Mouse (Mus musculus) frontal cortex, adult (tissue): Measurements from ENCODE around the gene Dnajc16.

Experiments
- ATAC-seq: cut with Nextera tagmentation; 2 replicates; pipeline ENCODE4 v1.9.2; 2017; ENCODE audit warnings: mild to moderate bottlenecking, moderate library complexity, mixed read lengths; ENCODE audit not compliant: low TSS enrichment

The Dnajc16 gene

GRCm38 (mm10) chr4:141790524-141790990 is at the start of gene Dnajc16:
Gene Dnajc16, minus strand, starts transcription at chr4:141790931.
- peak; percentile 71 for ATAC-seq

GRCm38 (mm10) chr4:141834536-141835095 is 43.9 kb upstream of the Dnajc16 start:
- ATAC-seq: no peak

- peak; percentile 95 for ATAC-seq
Observed at GRCm38 (mm10) chr4:141833911-141834310, 43.2 kb upstream of the Dnajc16 start.

GRCm38 (mm10) chr4:141831361-141831760 is 40.6 kb upstream of the Dnajc16 start:
- ATAC-seq: no peak

GRCm38 (mm10) chr4:141830381-141830780 is 39.6 kb upstream of the Dnajc16 start:
- ATAC-seq: no peak

GRCm38 (mm10) chr4:141828177-141828576 is 37.4 kb upstream of the Dnajc16 start:
- no peak for ATAC-seq

- no peak for ATAC-seq
Observed at GRCm38 (mm10) chr4:141827401-141827800, 36.7 kb upstream of the Dnajc16 start.

GRCm38 (mm10) chr4:141826060-141826459 is 35.3 kb upstream of the Dnajc16 start, which contains the start of gene Cela2a:
Gene Cela2a, minus strand, starts transcription at chr4:141826160.
- no peak for ATAC-seq

- no peak for ATAC-seq
Observed at GRCm38 (mm10) chr4:141822979-141823378, 32.2 kb upstream of the Dnajc16 start.

GRCm38 (mm10) chr4:141822089-141822488 is 31.4 kb upstream of the Dnajc16 start:
- no peak for ATAC-seq

- ATAC-seq: no peak
Observed at GRCm38 (mm10) chr4:141821178-141821577, 30.4 kb upstream of the Dnajc16 start.

GRCm38 (mm10) chr4:141819316-141819715 is 28.6 kb upstream of the Dnajc16 start:
- ATAC-seq: no peak

- no peak for ATAC-seq
Observed at GRCm38 (mm10) chr4:141818861-141819260, 28.1 kb upstream of the Dnajc16 start.

GRCm38 (mm10) chr4:141817706-141818105 is 27.0 kb upstream of the Dnajc16 start:
- no peak for ATAC-seq

GRCm38 (mm10) chr4:141816776-141817655 is 26.3 kb upstream of the Dnajc16 start:
- ATAC-seq: peak; percentile 59; the same call in 1 of the 2 replicates

- no peak for ATAC-seq
Observed at GRCm38 (mm10) chr4:141816267-141816666, 25.5 kb upstream of the Dnajc16 start.

GRCm38 (mm10) chr4:141811375-141811774 is 20.6 kb upstream of the Dnajc16 start:
- no peak for ATAC-seq

- no peak for ATAC-seq
Observed at GRCm38 (mm10) chr4:141810975-141811374, 20.2 kb upstream of the Dnajc16 start.

- ATAC-seq: peak; percentile 84; the same call in 1 of the 2 replicates
Observed at GRCm38 (mm10) chr4:141809850-141810464, 19.2 kb upstream of the Dnajc16 start.

GRCm38 (mm10) chr4:141805886-141806285 is 15.2 kb upstream of the Dnajc16 start:
- ATAC-seq: no peak

GRCm38 (mm10) chr4:141804105-141804504 is 13.4 kb upstream of the Dnajc16 start:
- ATAC-seq: no peak

- no peak for ATAC-seq
Observed at GRCm38 (mm10) chr4:141797545-141797944, 6.8 kb upstream of the Dnajc16 start.
